Mouse (Mus musculus) forebrain, embryonic 13.5 days (tissue): Measurements from ENCODE around the gene Rtn4rl2. TPM values are rescaled to one million over a fixed set of nuclear protein-coding genes. Genes with fewer than 3 reads are reported as not detected.
A peak's percentile ranks its signal among the peaks of the same experiment; 100 is the strongest.
"Not testable (repeated sequence)": the region's sequence is repeated elsewhere in the genome, so short reads cannot be mapped to it uniquely, and the experiment has no call there.

Experiments
- ATAC-seq: fragments of 200-750 bp; cut with Nextera tagmentation; 2 replicates; pipeline ENCODE4 v1.8.0; 2017
- H3K27ac ChIP-seq: fragments of 300-500 bp; sonication (generic); 2 replicates; pipeline ENCODE4 v1.5.1; 2015; ENCODE audit warnings: inconsistent platforms, mild to moderate bottlenecking, moderate library complexity
- H3K27me3 ChIP-seq: fragments of 300-500 bp; sonication (generic); 2 replicates; pipeline ENCODE4 v1.6.1; 2015; ENCODE audit warnings: mild to moderate bottlenecking, inconsistent platforms
- H3K36me3 ChIP-seq: fragments of 300-500 bp; sonication (generic); 2 replicates; pipeline ENCODE4 v1.6.1; 2015; ENCODE audit warnings: mild to moderate bottlenecking, inconsistent platforms; ENCODE audit not compliant: poor library complexity, severe bottlenecking
- H3K4me1 ChIP-seq: fragments of 300-500 bp; sonication (generic); 2 replicates; pipeline ENCODE4 v1.6.1; 2015; ENCODE audit warnings: inconsistent platforms
- H3K4me2 ChIP-seq: fragments of 300-500 bp; sonication (generic); 2 replicates; pipeline ENCODE4 v1.6.1; 2015; ENCODE audit warnings: inconsistent platforms, mild to moderate bottlenecking, moderate library complexity
- H3K4me3 ChIP-seq: fragments of 300-500 bp; sonication (generic); 2 replicates; pipeline ENCODE4 v1.5.1; 2015; ENCODE audit warnings: mild to moderate bottlenecking, inconsistent platforms
- H3K9ac ChIP-seq: fragments of 300-500 bp; sonication (generic); 2 replicates; pipeline ENCODE4 v1.6.1; 2015; ENCODE audit warnings: mild to moderate bottlenecking, inconsistent platforms
- H3K9me3 ChIP-seq: fragments of 300-500 bp; sonication (generic); replicated peaks from 2 replicates; pipeline ENCODE4 v1.6.1; 2016; ENCODE audit warnings: inconsistent platforms
- WGBS: fragments of 180-500 bp; shearing (Covaris S2); methylation state at CpG from one replicate; pipeline ENCODE4 v1.1.7; 2015; 5-methylcytosine and 5-hydroxymethylcytosine counted together
- polyA plus RNA-seq: library from polyadenylated mRNA; unstranded; fragments of >200 nt; fragmentation: Nextera tagmentation; extraction: Ambion mirVana; gene quantifications from 2 replicates; pipeline ENCODE4 v1.2.1, GENCODE M21; 2015

Gene Rtn4rl2
- 3.6 and 5.6 TPM in 2 replicates for polyA plus RNA-seq

GRCm38 (mm10) chr2:84886234-84886731, at the start of gene Rtn4rl2:
Gene Rtn4rl2 (minus strand): TSS chr2:84886710.
- peak; percentile 9; the same call in 1 of the 2 replicates for ATAC-seq
- Histone ChIP-seq H3K27ac (peak within 1 kb of the TSS; percentile 54), H3K4me2 (peak within 1 kb of the TSS; percentile 93), H3K36me3 (no peaks in the 10 kb centered on the region), H3K4me1 (peaks cover 52% of the 10 kb centered on the region), H3K9ac (peak within 1 kb of the TSS; percentile 67), H3K4me3 (peak within 1 kb of the TSS; percentile 73), H3K9me3 (no peaks in the 10 kb centered on the region), H3K27me3 (peaks cover 85% of the 10 kb centered on the region)
- WGBS, result 2% methylated on average over 33 of the region's 35 CpGs

- no peak overlapping the region for H3K27ac ChIP-seq
- ATAC-seq, result peak; percentile 22; the same call in 1 of the 2 replicates
- no peaks in the 10 kb centered on the region for H3K36me3 ChIP-seq
- H3K9me3 ChIP-seq, result no peaks in the 10 kb centered on the region
- H3K4me3 ChIP-seq, result no peak overlapping the region
- H3K27me3 ChIP-seq, result no peaks in the 10 kb centered on the region
- H3K4me1 ChIP-seq, result peaks cover 6% of the 10 kb centered on the region
- H3K9ac ChIP-seq, result no peak overlapping the region
- no peak overlapping the region for H3K4me2 ChIP-seq
- WGBS, result 29% methylated on average over 5 of the region's 5 CpGs
These were observed 48.6 kb upstream of the Rtn4rl2 start for GRCm38 (mm10) chr2:84935065-84935464.

GRCm38 (mm10) chr2:84934649-84935007, 48.1 kb upstream of the Rtn4rl2 start:
- no peak; the same call in 1 of the 2 replicates for ATAC-seq
- no peak overlapping the region for H3K27ac ChIP-seq
- H3K4me1 ChIP-seq, result peaks cover 6% of the 10 kb centered on the region

GRCm38 (mm10) chr2:84933992-84934648, 47.6 kb upstream of the Rtn4rl2 start:
- WGBS, result 75% methylated on average over 8 of the region's 8 CpGs
- Histone ChIP-seq H3K27me3 (no peaks in the 10 kb centered on the region), H3K4me1 (peaks cover 6% of the 10 kb centered on the region), H3K9me3 (no peaks in the 10 kb centered on the region), H3K9ac (no peak overlapping the region), H3K36me3 (no peaks in the 10 kb centered on the region), H3K4me2 (no peak overlapping the region), H3K4me3 (no peak overlapping the region), H3K27ac (no peak overlapping the region)
- ATAC-seq, result no peak

More at GRCm38 (mm10) chr2:84934649-84935007, 48.1 kb upstream of the Rtn4rl2 start:
- WGBS, result 42% methylated on average over 4 of the region's 4 CpGs
- no peaks in the 10 kb centered on the region for H3K9me3 ChIP-seq
- H3K27me3 ChIP-seq, result no peaks in the 10 kb centered on the region
- no peaks in the 10 kb centered on the region for H3K36me3 ChIP-seq
- no peak overlapping the region for H3K9ac ChIP-seq
- no peak overlapping the region for H3K4me3 ChIP-seq
- no peak overlapping the region for H3K4me2 ChIP-seq

GRCm38 (mm10) chr2:84930186-84930585, 43.7 kb upstream of the Rtn4rl2 start:
- Histone ChIP-seq H3K27ac (no peak overlapping the region), H3K4me2 (no peak overlapping the region), H3K27me3 (no peaks in the 10 kb centered on the region), H3K9ac (no peak overlapping the region), H3K4me3 (no peak overlapping the region), H3K4me1 (peaks cover 6% of the 10 kb centered on the region), H3K9me3 (no peaks in the 10 kb centered on the region), H3K36me3 (no peaks in the 10 kb centered on the region)
- WGBS, result 95% methylated on average over 7 of the region's 7 CpGs
- no peak for ATAC-seq

- Histone ChIP-seq H3K4me3 (no peak overlapping the region), H3K4me1 (no peaks in the 10 kb centered on the region), H3K27me3 (no peaks in the 10 kb centered on the region), H3K4me2 (no peak overlapping the region), H3K9me3 (no peaks in the 10 kb centered on the region; the same call in 1 of the 2 replicates), H3K27ac (no peak overlapping the region), H3K9ac (no peak overlapping the region), H3K36me3 (no peaks in the 10 kb centered on the region)
- no peak for ATAC-seq
- WGBS, result 87% methylated on average over 10 of the region's 10 CpGs
These were observed 33.1 kb upstream of the Rtn4rl2 start for GRCm38 (mm10) chr2:84919601-84920108.

GRCm38 (mm10) chr2:84918188-84918587, 31.7 kb upstream of the Rtn4rl2 start:
- WGBS, result 78% methylated on average over 3 of the region's 3 CpGs
- Histone ChIP-seq H3K27ac (no peak overlapping the region), H3K4me1 (no peaks in the 10 kb centered on the region), H3K9me3 (no peaks in the 10 kb centered on the region; the same call in 1 of the 2 replicates), H3K27me3 (no peaks in the 10 kb centered on the region), H3K4me3 (no peak overlapping the region), H3K4me2 (no peak overlapping the region), H3K9ac (no peak overlapping the region), H3K36me3 (no peaks in the 10 kb centered on the region)
- no peak for ATAC-seq

- WGBS, result 93% methylated on average over 8 of the region's 8 CpGs
- Histone ChIP-seq H3K27ac (no peak overlapping the region), H3K9me3 (no peaks in the 10 kb centered on the region), H3K4me3 (no peak overlapping the region), H3K36me3 (no peaks in the 10 kb centered on the region), H3K27me3 (no peaks in the 10 kb centered on the region), H3K9ac (no peak overlapping the region), H3K4me2 (no peak overlapping the region), H3K4me1 (no peaks in the 10 kb centered on the region)
- ATAC-seq, result no peak
These were observed 30.2 kb upstream of the Rtn4rl2 start for GRCm38 (mm10) chr2:84916548-84917320.

- Histone ChIP-seq H3K27ac (no peak overlapping the region), H3K4me3 (no peak overlapping the region), H3K9ac (no peak overlapping the region), H3K27me3 (no peaks in the 10 kb centered on the region), H3K4me2 (no peak overlapping the region), H3K36me3 (no peaks in the 10 kb centered on the region), H3K4me1 (no peaks in the 10 kb centered on the region), H3K9me3 (no peaks in the 10 kb centered on the region)
- WGBS, result 89% methylated on average over 3 of the region's 3 CpGs
- no peak for ATAC-seq
These were observed 28.8 kb upstream of the Rtn4rl2 start for GRCm38 (mm10) chr2:84915330-84915729.

- ATAC-seq, result no peak
- H3K27ac ChIP-seq, result no peak overlapping the region
- 94% methylated on average over 5 of the region's 5 CpGs for WGBS
- no peak overlapping the region for H3K9ac ChIP-seq
- no peaks in the 10 kb centered on the region for H3K4me1 ChIP-seq
- H3K4me2 ChIP-seq, result no peak overlapping the region
- H3K27me3 ChIP-seq, result no peaks in the 10 kb centered on the region
- no peaks in the 10 kb centered on the region for H3K9me3 ChIP-seq
- no peaks in the 10 kb centered on the region for H3K36me3 ChIP-seq
- H3K4me3 ChIP-seq, result no peak overlapping the region
These were observed 27.4 kb upstream of the Rtn4rl2 start for GRCm38 (mm10) chr2:84913881-84914280.

- no peaks in the 10 kb centered on the region for H3K36me3 ChIP-seq
- H3K4me1 ChIP-seq, result no peaks in the 10 kb centered on the region
- H3K27ac ChIP-seq, result no peak overlapping the region
- no peak overlapping the region for H3K9ac ChIP-seq
- no peak for ATAC-seq
- 76% methylated on average over 3 of the region's 3 CpGs for WGBS
- H3K27me3 ChIP-seq, result no peaks in the 10 kb centered on the region
- H3K4me3 ChIP-seq, result no peak overlapping the region
- no peak overlapping the region for H3K4me2 ChIP-seq
- H3K9me3 ChIP-seq, result no peaks in the 10 kb centered on the region
These were observed 26.2 kb upstream of the Rtn4rl2 start for GRCm38 (mm10) chr2:84912722-84913121.

GRCm38 (mm10) chr2:84896686-84897085, 10.2 kb upstream of the Rtn4rl2 start:
- H3K4me3 ChIP-seq, H3K9me3 ChIP-seq, H3K36me3 ChIP-seq, H3K9ac ChIP-seq, ATAC-seq, H3K27ac ChIP-seq, H3K27me3 ChIP-seq, H3K4me2 ChIP-seq, H3K4me1 ChIP-seq: not testable (repeated sequence)
- 92% methylated on average over 6 of the region's 6 CpGs for WGBS
